Mouse (Mus musculus) megakaryocyte-erythroid progenitor cell, adult 5-6 weeks (primary cell): ENCODE data around the gene Gucy2f. TPM values are rescaled to one million over a fixed set of nuclear protein-coding genes. Genes with fewer than 3 reads are reported as not detected.
"Not testable (repeated sequence)": the region's sequence is repeated elsewhere in the genome, so short reads cannot be mapped to it uniquely, and the experiment has no call there.

Source experiments
- ATAC-seq: replicated peaks from 2 replicates; pipeline ENCODE4 v1.8.0; 2016; ENCODE audit warnings: mild to moderate bottlenecking, inconsistent platforms; ENCODE audit not compliant: severe bottlenecking, poor library complexity, low FRiP score, low TSS enrichment
- total RNA-seq, 2 experiments: library from RNA; stranded (forward) in 1 of 2; stranded (reverse) in 1 of 2; fragments of 200-1000, 215-1000 nt in 1 of 2; fragments of >200 nt in 1 of 2; fragmentation: Nextera tagmentation in 1 of 2; gene quantifications; 2 replicates each; pipeline ENCODE4 v1.2.3; 2014 to 2017

Gucy2f gene
- total RNA-seq (2014; fragmentation: Nextera tagmentation) (not detected in 2 replicates), total RNA-seq (2017) (not detected in 2 replicates)

DNA sequence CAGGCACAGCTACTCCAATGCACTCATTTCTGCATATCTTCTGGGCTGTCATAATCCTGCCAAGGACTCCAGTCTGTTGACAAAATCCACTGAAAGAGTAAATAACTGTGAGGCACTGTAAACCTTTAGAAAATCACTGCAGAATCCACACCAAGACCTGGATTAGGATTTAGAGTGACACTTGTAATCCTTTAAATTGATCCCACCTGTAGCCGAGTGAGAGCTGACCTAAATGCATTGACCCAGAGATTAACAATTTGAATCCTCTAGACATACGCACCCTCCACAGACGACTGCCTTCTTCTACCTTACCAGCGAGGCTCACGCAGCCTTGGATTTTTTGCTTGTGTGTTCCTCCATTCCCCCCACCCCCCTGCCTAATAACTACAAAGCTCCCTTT, at the start of gene Gucy2f:
TSS of gene Gucy2f (minus strand) at position 101 of the 400 bp plus-strand sequence.
- ATAC-seq, result no peak

DNA sequence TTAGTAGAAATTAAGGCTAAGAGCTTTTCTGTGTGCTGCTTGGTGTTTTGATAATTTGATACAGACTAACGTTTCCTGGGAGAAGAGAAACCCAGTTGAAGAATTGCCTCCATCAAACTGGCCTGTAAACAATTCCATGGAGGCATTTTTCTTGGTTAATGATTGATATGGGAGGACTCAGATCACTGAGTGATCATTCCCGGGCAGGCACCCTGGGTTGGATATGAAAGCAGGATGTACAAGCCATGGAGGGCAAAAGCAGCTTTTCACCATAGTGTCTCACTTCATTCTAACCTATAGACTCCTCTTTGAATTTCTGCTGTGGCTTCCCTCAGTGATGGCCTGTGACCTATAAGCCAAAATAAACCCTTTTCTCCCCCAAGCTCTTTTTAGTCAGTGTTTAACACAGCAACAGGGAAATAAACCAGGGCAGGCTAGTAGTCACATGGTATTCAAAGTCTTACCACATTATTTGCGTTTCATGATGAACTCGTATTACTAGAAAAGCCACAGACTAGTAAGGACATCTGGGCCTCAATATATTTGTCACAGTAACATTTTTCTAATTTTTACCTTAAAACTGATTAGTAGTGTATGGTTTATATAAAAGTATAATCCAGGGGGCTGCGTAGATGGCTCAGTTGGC, 49.1 kb upstream of the Gucy2f start:
- no peak for ATAC-seq

DNA sequence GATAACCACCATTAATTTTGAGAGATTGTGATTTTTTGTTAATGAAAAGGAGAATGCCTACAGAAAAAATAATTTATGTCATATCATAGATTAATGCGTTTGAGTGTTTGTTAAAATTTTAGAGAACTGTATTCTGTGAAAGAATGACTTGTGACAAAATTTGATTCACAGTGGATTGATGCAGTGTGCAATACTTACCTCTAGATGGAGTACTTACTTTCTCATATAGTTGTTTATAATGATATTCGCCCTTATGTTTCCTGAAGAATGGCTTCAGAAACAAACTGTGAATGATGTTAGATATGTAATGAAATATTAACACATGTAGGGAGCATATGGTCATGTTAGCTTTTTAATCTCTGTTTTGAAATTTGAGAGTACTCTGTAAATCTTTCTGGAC, 40.4 kb upstream of the Gucy2f start:
- ATAC-seq, result no peak

GRCm38 (mm10) chrX:142236146-142236545, 39.4 kb upstream of the Gucy2f start:
- ATAC-seq, result not testable (repeated sequence)

GRCm38 (mm10) chrX:142228769-142229158, 32.0 kb upstream of the Gucy2f start:
- no peak for ATAC-seq

GRCm38 (mm10) chrX:142228055-142228768, 31.5 kb upstream of the Gucy2f start:
- ATAC-seq, result peak; percentile 98

DNA sequence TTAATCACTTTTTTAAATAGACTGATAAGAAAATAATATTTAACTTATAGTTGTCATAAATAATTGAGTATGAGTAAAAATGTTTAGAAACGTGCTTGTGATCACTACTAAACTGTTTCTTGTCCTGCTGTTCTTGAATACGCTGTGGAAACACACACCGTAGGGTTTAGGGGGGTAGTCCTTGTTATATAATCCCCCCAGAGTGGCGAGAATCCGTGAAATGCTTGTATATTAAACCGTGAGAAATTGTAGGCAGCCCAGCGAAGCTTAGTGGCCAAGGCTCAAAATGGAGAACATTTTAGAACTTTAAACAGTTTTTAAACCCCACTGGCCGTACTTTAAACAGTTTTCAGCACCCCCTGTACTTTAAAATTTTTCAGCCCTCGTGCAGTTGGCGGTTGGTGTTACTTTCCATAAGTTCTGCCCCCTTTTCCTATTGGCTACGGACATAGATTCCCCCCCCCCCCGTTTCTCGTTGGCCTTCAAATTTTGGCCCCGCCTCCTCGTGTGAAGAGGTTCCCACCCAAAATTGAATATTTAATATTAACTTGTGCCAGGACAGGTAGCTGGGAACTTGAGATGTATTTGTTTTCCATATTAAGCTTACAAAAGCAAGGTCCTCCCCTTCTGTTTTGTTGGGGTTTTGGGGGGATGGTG, 30.8 kb upstream of the Gucy2f start:
- peak; percentile 87 for ATAC-seq

DNA sequence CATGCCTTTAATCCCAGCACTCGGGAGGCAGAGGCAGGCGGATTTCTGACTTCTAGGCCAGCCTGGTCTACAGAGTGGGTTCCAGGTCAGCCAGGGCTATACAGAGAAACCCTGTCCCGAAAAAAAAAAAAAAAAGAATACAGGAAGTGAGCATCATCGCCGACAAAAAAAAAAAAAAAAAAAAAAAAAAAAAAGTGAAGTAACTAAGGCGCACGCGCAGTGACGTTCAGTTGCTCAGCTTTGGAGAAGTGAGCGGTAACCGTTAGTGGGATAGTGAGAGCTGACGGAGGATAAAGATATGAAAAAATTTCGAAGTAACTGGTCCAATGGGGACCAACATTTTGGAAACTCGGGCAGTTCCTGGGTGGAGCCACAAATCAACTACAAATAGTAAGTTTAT, 29.8 kb upstream of the Gucy2f start, which contains the start of gene Nxt2:
TSS of gene Nxt2 (plus strand) at position 229 of the 400 bp plus-strand sequence.
- no peak for ATAC-seq

GRCm38 (mm10) chrX:142200295-142200694, 3.6 kb upstream of the Gucy2f start:
- 0 out of 2 replicates have a peak, but pooled peaks have one; percentile 55 for ATAC-seq

GRCm38 (mm10) chrX:142195551-142195950, 1.2 kb downstream of the Gucy2f start:
- no peak for ATAC-seq

DNA sequence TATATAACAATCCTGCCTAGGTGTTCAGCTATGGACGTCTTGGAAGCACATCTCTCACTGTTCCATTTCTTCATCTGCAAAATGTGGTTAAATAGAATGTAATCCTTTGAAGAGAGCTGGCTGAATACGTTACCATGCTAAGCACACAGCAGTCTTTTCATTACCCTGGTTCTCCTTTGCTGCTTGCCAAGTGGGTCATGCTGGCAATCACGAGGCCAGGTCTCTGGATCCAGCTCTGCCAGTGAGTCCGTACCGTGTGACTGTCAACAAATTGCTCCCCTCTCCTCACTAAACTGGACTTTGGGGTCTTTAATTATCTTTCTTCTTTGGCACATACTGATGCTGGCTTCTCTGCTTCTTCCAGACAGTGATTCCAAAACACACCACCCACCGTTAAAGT, 2.3 kb downstream of the Gucy2f start:
- no peak for ATAC-seq

- ATAC-seq, result no peak
Measured at GRCm38 (mm10) chrX:142190355-142190754, 6.4 kb downstream of the Gucy2f start.

- no peak for ATAC-seq
Measured at GRCm38 (mm10) chrX:142189023-142189703, 7.6 kb downstream of the Gucy2f start.

DNA sequence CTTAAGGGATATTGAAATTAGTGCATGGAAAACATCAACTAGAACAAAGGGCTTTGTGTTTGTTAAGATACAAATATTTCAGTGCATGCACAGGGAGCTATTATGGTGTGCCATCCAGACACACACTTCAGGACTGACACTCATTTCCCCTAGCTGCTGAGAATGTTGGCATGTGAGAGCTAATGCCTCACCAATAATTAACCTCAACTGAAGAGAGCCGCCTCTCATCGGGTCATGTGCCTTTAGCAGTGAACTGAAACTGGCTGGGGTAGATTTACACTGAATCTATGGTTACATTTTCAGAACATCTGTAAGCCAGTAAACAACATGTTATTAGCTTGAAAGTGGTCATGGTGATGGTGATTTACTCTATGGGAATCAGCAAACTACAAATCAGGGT, 14.7 kb downstream of the Gucy2f start:
- ATAC-seq, result no peak

- no peak for ATAC-seq
Measured at GRCm38 (mm10) chrX:142176981-142177380, 19.8 kb downstream of the Gucy2f start.

DNA sequence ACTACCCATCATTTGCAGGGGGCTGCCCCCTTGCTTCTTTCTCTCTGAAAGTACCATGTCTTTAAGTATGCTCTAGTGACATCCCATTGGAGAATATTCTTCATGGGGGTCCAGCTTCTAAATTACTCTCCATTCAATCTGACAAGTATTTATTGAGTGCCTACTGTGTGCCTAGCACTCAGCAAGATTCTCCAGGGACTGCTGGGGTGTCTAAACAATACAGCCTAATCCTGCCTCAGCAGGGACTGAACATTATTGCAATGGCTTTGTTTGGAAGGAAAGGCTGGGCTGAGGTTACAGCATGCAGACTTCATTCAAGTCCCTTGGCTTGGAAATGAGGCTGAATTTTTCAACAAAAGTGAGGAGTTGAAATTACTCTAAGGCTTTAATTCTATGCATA, 81.0 kb downstream of the Gucy2f start:
- ATAC-seq, result no peak

DNA sequence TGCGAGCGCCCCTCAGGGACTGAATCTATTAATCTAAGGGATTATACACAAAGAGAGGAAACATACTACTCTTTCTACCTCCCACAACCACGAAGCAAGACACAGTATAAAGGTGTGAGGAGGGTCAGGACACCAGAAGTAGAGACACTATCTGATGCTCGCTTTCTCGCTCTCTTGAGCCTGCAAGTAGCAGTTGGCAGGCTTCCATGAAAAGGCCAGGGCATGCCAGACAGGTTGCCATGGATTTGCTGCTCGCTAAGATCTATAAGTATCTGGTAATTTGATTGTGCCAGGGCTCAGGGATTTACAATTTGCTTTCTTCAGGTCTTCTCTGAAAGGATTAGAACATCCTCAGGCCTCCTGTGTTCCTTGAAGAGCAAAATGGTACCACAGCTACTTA, 85.5 kb downstream of the Gucy2f start:
- no peak for ATAC-seq

GRCm38 (mm10) chrX:142096904-142097303, 99.8 kb downstream of the Gucy2f start:
- no peak for ATAC-seq

- ATAC-seq, result no peak
Measured at GRCm38 (mm10) chrX:142095579-142095978, 101.2 kb downstream of the Gucy2f start.

- ATAC-seq, result no peak
Measured at GRCm38 (mm10) chrX:142062585-142062984, 134.1 kb downstream of the Gucy2f start.
